Mouse (Mus musculus): Measurements from ENCODE around the gene Mob3c. TPM values are rescaled to one million over a fixed set of nuclear protein-coding genes. Genes with fewer than 3 reads are reported as not detected.

Gene Mob3c
- polyA plus RNA-seq, 1 experiment: 4.3 TPM

DNA sequence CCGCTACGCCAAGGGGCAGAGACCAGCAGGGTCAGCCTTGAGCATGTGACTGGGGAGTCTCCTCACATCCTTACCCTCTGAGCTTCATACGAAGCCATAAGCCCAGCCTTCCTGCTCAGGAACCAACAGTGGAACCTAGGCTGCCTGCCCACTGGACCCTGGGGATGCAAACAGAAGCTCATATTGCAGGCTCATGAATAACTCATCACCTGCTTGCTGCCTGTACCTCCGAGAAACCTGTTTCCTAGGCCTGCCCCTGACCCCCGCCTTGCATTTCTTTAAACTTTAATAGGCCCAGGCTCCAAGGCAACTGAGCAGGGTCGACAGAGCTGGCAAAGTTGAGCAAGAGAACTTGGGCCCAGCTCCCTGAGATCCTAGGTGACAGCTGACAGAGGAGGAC is 56.1 kb downstream of the Mob3c start, which contains the start of gene Kncn:
Gene Kncn (plus strand): TSS at position 379 of the 400 bp plus-strand sequence.
- no peaks in the 10 kb centered on the region for H3K27me3 ChIP-seq (ENCODE audit: control insufficient read depth, insufficient read depth, low read length, poor library complexity, severe bottlenecking)
- H3K36me3 ChIP-seq (ENCODE audit: control insufficient read depth, insufficient read depth, low read length, poor library complexity, severe bottlenecking): no peaks in the 10 kb centered on the region
- H3K4me3 ChIP-seq (ENCODE audit: low read depth, low read length): no peak within 1 kb of the TSS
- no peak within 1 kb of the TSS for H3K27ac ChIP-seq (ENCODE audit: insufficient read depth, low read length)
- H3K9me3 ChIP-seq (replicated peaks; ENCODE audit: control insufficient read depth, insufficient read depth, low read length, poor library complexity, severe bottlenecking): no peaks in the 10 kb centered on the region
- H3K4me1 ChIP-seq (ENCODE audit: control insufficient read depth, insufficient read depth, low read length): no peaks in the 10 kb centered on the region
- no peak within 1 kb of the TSS for H3K9ac ChIP-seq (ENCODE audit: low read depth, poor library complexity, severe bottlenecking)
- TF ChIP-seq EP300 (IDR thresholded peaks at IDR 0.05; ENCODE audit: insufficient read depth, low read depth, low read length) (no peak), CTCF (IDR thresholded peaks at IDR 0.05; ENCODE audit: low read depth, low read length) (no peak)

Other genes starting within 250 kb of the Mob3c start
- gene Cyp4a32, start 227.1 kb upstream of the Mob3c start, polyA plus RNA-seq (2011; ENCODE audit: insufficient read depth, insufficient read length, low read depth, missing spikeins): not detected in 2 replicates
- gene Cyp4b1, start 180.4 kb upstream of the Mob3c start, polyA plus RNA-seq (2011; ENCODE audit: insufficient read depth, insufficient read length, low read depth, missing spikeins): not detected in 2 replicates
- gene Efcab14, start 90.3 kb upstream of the Mob3c start, polyA plus RNA-seq (2011; ENCODE audit: insufficient read depth, insufficient read length, low read depth, missing spikeins): 33.9 and 35.7 TPM in 2 replicates
- gene Tex38, start 47.1 kb upstream of the Mob3c start, polyA plus RNA-seq (2011; ENCODE audit: insufficient read depth, insufficient read length, low read depth, missing spikeins): not detected in 2 replicates
- gene Atpaf1, start 43.3 kb upstream of the Mob3c start, polyA plus RNA-seq (2011; ENCODE audit: insufficient read depth, insufficient read length, low read depth, missing spikeins): 35.2 and 35.7 TPM in 2 replicates
- gene Mknk1, start 11.1 kb downstream of the Mob3c start, polyA plus RNA-seq (2011; ENCODE audit: insufficient read depth, insufficient read length, low read depth, missing spikeins): 18.9 and 22.8 TPM in 2 replicates
- not detected in 2 replicates for gene Kncn, start 56.3 kb downstream of the Mob3c start, polyA plus RNA-seq (2011; ENCODE audit: insufficient read depth, insufficient read length, low read depth, missing spikeins)
- not detected in 2 replicates for gene 6430628N08Rik, start 62.6 kb downstream of the Mob3c start, polyA plus RNA-seq (2011; ENCODE audit: insufficient read depth, insufficient read length, low read depth, missing spikeins)
- gene Dmbx1, start 111.8 kb downstream of the Mob3c start, polyA plus RNA-seq (2011; ENCODE audit: insufficient read depth, insufficient read length, low read depth, missing spikeins): 0.70 and 0.88 TPM in 2 replicates
- 1.9 and 2.7 TPM in 2 replicates for gene Faah, start 189.8 kb downstream of the Mob3c start, polyA plus RNA-seq (2011; ENCODE audit: insufficient read depth, insufficient read length, low read depth, missing spikeins)
- gene Nsun4, start 225.8 kb downstream of the Mob3c start, polyA plus RNA-seq (2011; ENCODE audit: insufficient read depth, insufficient read length, low read depth, missing spikeins): 11.7 and 14.4 TPM in 2 replicates
- 406 and 433 TPM in 2 replicates for gene Uqcrh, start 247.0 kb downstream of the Mob3c start, polyA plus RNA-seq (2011; ENCODE audit: insufficient read depth, insufficient read length, low read depth, missing spikeins)
- gene Lrrc41, start 247.2 kb downstream of the Mob3c start, polyA plus RNA-seq (2011; ENCODE audit: insufficient read depth, insufficient read length, low read depth, missing spikeins): 38.3 and 42.7 TPM in 2 replicates